Mouse (Mus musculus): ENCODE data around the gene Glo1. TPM values are rescaled to one million over a fixed set of nuclear protein-coding genes. Genes with fewer than 3 reads are reported as not detected.

The Glo1 gene
- polyA plus RNA-seq, 1 experiment from 2014 or later: 220 TPM

- 89% methylated on average over 9 of the region's 9 CpGs for WGBS
- Histone ChIP-seq H3K36me3 (peaks cover 69% of the 10 kb centered on the region), H3K27me3 (no peaks in the 10 kb centered on the region), H3K9ac (no peak overlapping the region), H3K4me3 (no peak overlapping the region), H3K4me1 (no peaks in the 10 kb centered on the region), H3K9me3 (no peaks in the 10 kb centered on the region), H3K27ac (no peak overlapping the region), H3K4me2 (no peak overlapping the region)
- ATAC-seq (ENCODE audit: borderline replicate concordance, extremely low read depth, low FRiP score, low TSS enrichment): no peak
Observed at GRCm38 (mm10) chr17:30597786-30598185, 28.9 kb downstream of the Glo1 start.

GRCm38 (mm10) chr17:30594846-30595245, 31.8 kb downstream of the Glo1 start:
- no peak for ATAC-seq (ENCODE audit: borderline replicate concordance, extremely low read depth, low FRiP score, low TSS enrichment)
- H3K9me3 ChIP-seq: no peaks in the 10 kb centered on the region
- no peak overlapping the region for H3K4me2 ChIP-seq
- no peak overlapping the region for H3K4me3 ChIP-seq
- 56% methylated on average over 6 of the region's 6 CpGs for WGBS
- H3K9ac ChIP-seq: no peak overlapping the region
- H3K4me1 ChIP-seq: no peaks in the 10 kb centered on the region
- no peak overlapping the region for H3K27ac ChIP-seq
- H3K27me3 ChIP-seq: no peaks in the 10 kb centered on the region
- H3K36me3 ChIP-seq: peaks cover 57% of the 10 kb centered on the region

GRCm38 (mm10) chr17:30594407-30594806, 32.3 kb downstream of the Glo1 start:
- no peak overlapping the region for H3K4me2 ChIP-seq
- no peak overlapping the region for H3K27ac ChIP-seq
- no peak overlapping the region for H3K4me3 ChIP-seq
- H3K9ac ChIP-seq: no peak overlapping the region
- no peaks in the 10 kb centered on the region for H3K9me3 ChIP-seq
- 70% methylated on average over 5 of the region's 5 CpGs for WGBS
- H3K4me1 ChIP-seq: no peaks in the 10 kb centered on the region
- H3K27me3 ChIP-seq: no peaks in the 10 kb centered on the region
- peaks cover 54% of the 10 kb centered on the region for H3K36me3 ChIP-seq
- ATAC-seq (ENCODE audit: borderline replicate concordance, extremely low read depth, low FRiP score, low TSS enrichment): no peak

GRCm38 (mm10) chr17:30590417-30591198, 36.1 kb downstream of the Glo1 start:
- H3K4me3 ChIP-seq: no peak overlapping the region
- no peak overlapping the region for H3K9ac ChIP-seq
- peak; percentile 14; the same call in 1 of the 2 replicates for ATAC-seq (ENCODE audit: borderline replicate concordance, extremely low read depth, low FRiP score, low TSS enrichment)
- H3K27me3 ChIP-seq: no peaks in the 10 kb centered on the region
- H3K4me1 ChIP-seq: no peaks in the 10 kb centered on the region
- H3K4me2 ChIP-seq: no peak overlapping the region
- H3K36me3 ChIP-seq: peaks cover 22% of the 10 kb centered on the region
- H3K9me3 ChIP-seq: no peaks in the 10 kb centered on the region
- 54% methylated on average over 17 of the region's 17 CpGs for WGBS
- H3K27ac ChIP-seq: no peak overlapping the region

- H3K9me3 ChIP-seq: no peaks in the 10 kb centered on the region
- no peak overlapping the region for H3K4me2 ChIP-seq
- WGBS: 72% methylated on average over 2 of the region's 2 CpGs
- no peaks in the 10 kb centered on the region for H3K4me1 ChIP-seq
- no peaks in the 10 kb centered on the region for H3K36me3 ChIP-seq
- H3K4me3 ChIP-seq: no peak overlapping the region
- H3K27me3 ChIP-seq: no peaks in the 10 kb centered on the region
- no peak overlapping the region for H3K9ac ChIP-seq
- no peak for ATAC-seq (ENCODE audit: borderline replicate concordance, extremely low read depth, low FRiP score, low TSS enrichment)
- no peak overlapping the region for H3K27ac ChIP-seq
Observed at GRCm38 (mm10) chr17:30583258-30584001, 43.2 kb downstream of the Glo1 start.

GRCm38 (mm10) chr17:30582313-30582712, 44.4 kb downstream of the Glo1 start:
- 78% methylated on average over 3 of the region's 3 CpGs for WGBS
- ATAC-seq (ENCODE audit: borderline replicate concordance, extremely low read depth, low FRiP score, low TSS enrichment): no peak
- Histone ChIP-seq H3K36me3 (no peaks in the 10 kb centered on the region), H3K9me3 (no peaks in the 10 kb centered on the region), H3K27me3 (no peaks in the 10 kb centered on the region), H3K4me3 (no peak overlapping the region), H3K27ac (no peak overlapping the region), H3K4me2 (no peak overlapping the region), H3K9ac (no peak overlapping the region), H3K4me1 (no peaks in the 10 kb centered on the region)

GRCm38 (mm10) chr17:30581201-30581600, 45.5 kb downstream of the Glo1 start:
- 81% methylated on average over 6 of the region's 6 CpGs for WGBS
- Histone ChIP-seq H3K36me3 (no peaks in the 10 kb centered on the region), H3K4me3 (no peak overlapping the region), H3K4me2 (no peak overlapping the region), H3K4me1 (peaks cover 5% of the 10 kb centered on the region; the same call in 1 of the 2 replicates), H3K9ac (no peak overlapping the region), H3K27me3 (no peaks in the 10 kb centered on the region), H3K9me3 (no peaks in the 10 kb centered on the region), H3K27ac (no peak overlapping the region)
- no peak for ATAC-seq (ENCODE audit: borderline replicate concordance, extremely low read depth, low FRiP score, low TSS enrichment)

GRCm38 (mm10) chr17:30580781-30581180, 45.9 kb downstream of the Glo1 start:
- H3K36me3 ChIP-seq: no peaks in the 10 kb centered on the region
- WGBS: 63% methylated on average over 1 of the region's 1 CpGs
- H3K4me1 ChIP-seq: peaks cover 5% of the 10 kb centered on the region; the same call in 1 of the 2 replicates
- H3K27me3 ChIP-seq: no peaks in the 10 kb centered on the region
- H3K4me2 ChIP-seq: no peak overlapping the region
- H3K9me3 ChIP-seq: no peaks in the 10 kb centered on the region
- H3K9ac ChIP-seq: no peak overlapping the region
- no peak overlapping the region for H3K4me3 ChIP-seq
- no peak for ATAC-seq (ENCODE audit: borderline replicate concordance, extremely low read depth, low FRiP score, low TSS enrichment)
- no peak overlapping the region for H3K27ac ChIP-seq

- peak overlapping the region; percentile 66 for H3K4me3 ChIP-seq
- no peaks in the 10 kb centered on the region for H3K27me3 ChIP-seq
- H3K4me1 ChIP-seq: peaks cover 13% of the 10 kb centered on the region
- H3K4me2 ChIP-seq: peak overlapping the region; percentile 71
- ATAC-seq (ENCODE audit: borderline replicate concordance, extremely low read depth, low FRiP score, low TSS enrichment): no peak
- peak overlapping the region; percentile 85; the same call in 1 of the 2 replicates for H3K27ac ChIP-seq
- H3K9ac ChIP-seq: peak overlapping the region; percentile 49
- no peaks in the 10 kb centered on the region for H3K9me3 ChIP-seq
- H3K36me3 ChIP-seq: no peaks in the 10 kb centered on the region
- WGBS: 36% methylated on average over 12 of the region's 12 CpGs
Observed at GRCm38 (mm10) chr17:30576946-30577345, 49.7 kb downstream of the Glo1 start.

GRCm38 (mm10) chr17:30575941-30576773, 50.5 kb downstream of the Glo1 start, which contains the start of gene Btbd9:
Btbd9 (minus strand) TSS chr17:30576488.
- no peaks in the 10 kb centered on the region for H3K9me3 ChIP-seq
- no peaks in the 10 kb centered on the region for H3K27me3 ChIP-seq
- peak within 1 kb of the TSS; percentile 66 for H3K4me3 ChIP-seq
- H3K27ac ChIP-seq: peak within 1 kb of the TSS; percentile 85
- no peaks in the 10 kb centered on the region for H3K36me3 ChIP-seq
- under 1% methylated on average over 56 of the region's 94 CpGs for WGBS
- peak within 1 kb of the TSS; percentile 49 for H3K9ac ChIP-seq
- peak within 1 kb of the TSS; percentile 71 for H3K4me2 ChIP-seq
- peaks cover 13% of the 10 kb centered on the region for H3K4me1 ChIP-seq
- ATAC-seq (ENCODE audit: borderline replicate concordance, extremely low read depth, low FRiP score, low TSS enrichment): peak; percentile 91

- H3K27ac ChIP-seq: peak overlapping the region; percentile 85
- no peaks in the 10 kb centered on the region for H3K9me3 ChIP-seq
- 4% methylated on average over 35 of the region's 35 CpGs for WGBS
- peak; percentile 4; the same call in 1 of the 2 replicates for ATAC-seq (ENCODE audit: borderline replicate concordance, extremely low read depth, low FRiP score, low TSS enrichment)
- H3K4me1 ChIP-seq: peaks cover 21% of the 10 kb centered on the region
- H3K36me3 ChIP-seq: no peaks in the 10 kb centered on the region
- H3K4me2 ChIP-seq: peak overlapping the region; percentile 71
- H3K27me3 ChIP-seq: no peaks in the 10 kb centered on the region
- H3K4me3 ChIP-seq: peak overlapping the region; percentile 66
- peak overlapping the region; percentile 49 for H3K9ac ChIP-seq
Observed at GRCm38 (mm10) chr17:30575121-30575904, 51.4 kb downstream of the Glo1 start.

Measured in lung, embryonic 15.5 days (tissue).